ENCODE assay signal across 24 mouse cellular contexts in the genomic region with DNA sequence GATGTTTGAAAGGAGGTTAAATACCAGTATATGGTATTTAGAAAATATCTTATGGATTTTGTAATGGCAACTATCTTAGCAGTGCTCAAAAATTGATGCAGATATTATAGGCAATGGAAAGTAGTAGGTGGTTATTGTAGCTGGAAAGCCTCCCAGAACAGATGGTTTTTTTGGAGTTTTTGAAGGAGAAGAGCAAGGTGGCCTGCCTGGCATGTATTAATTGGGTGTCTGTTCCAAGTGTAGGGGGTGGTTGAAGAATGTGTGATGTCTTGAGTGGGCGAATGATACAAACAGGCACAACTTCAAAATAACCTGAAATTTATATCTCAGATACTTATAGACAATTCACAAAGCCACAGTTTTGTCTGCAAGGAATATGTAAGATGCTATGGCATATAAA.
DNase-seq lines count a peak whose midpoint lies in the region; ATAC-seq and TF ChIP-seq lines count a peak whose summit lies in the region.
"Had no signal": no experiment of that assay in that cellular context is flagged by ENCODE, and none has a peak within 500 bp of the region (broad histone marks: within the 10 kb centered on the region; RNA-seq: fewer than 3 reads in every experiment).

No protein-coding gene starts in this region.

- no peaks in the 10 kb centered on the region for H3K27me3 ChIP-seq in intestine, embryonic 16.5 days (replicated peaks; ENCODE audit: control insufficient read depth, insufficient read depth, low read length)
- no peaks in the 10 kb centered on the region for H3K27me3 ChIP-seq in intestine, postnatal 0 days (replicated peaks; ENCODE audit: control insufficient read depth, insufficient read depth, low read length)
- H3K27me3 ChIP-seq: embryonic facial prominence, embryonic 12.5 days; heart, embryonic 13.5 days; kidney, embryonic 15.5 days; midbrain, embryonic 13.5 days; neural tube, embryonic 12.5 days had no signal

- H3K4me1 ChIP-seq in intestine, embryonic 16.5 days (ENCODE audit: control insufficient read depth, insufficient read depth, low read length) = no peaks in the 10 kb centered on the region
- no peaks in the 10 kb centered on the region for H3K4me1 ChIP-seq in intestine, postnatal 0 days (replicated peaks; ENCODE audit: control insufficient read depth, insufficient read depth, low read length)
- H3K4me1 ChIP-seq: embryonic facial prominence, embryonic 12.5 days; heart, embryonic 13.5 days; kidney, embryonic 15.5 days; midbrain, embryonic 13.5 days; neural tube, embryonic 12.5 days had no signal

- H3K9ac ChIP-seq in intestine, embryonic 16.5 days (ENCODE audit: low read depth, low read length) = no peak overlapping the region
- H3K9ac ChIP-seq in intestine, postnatal 0 days (ENCODE audit: low read depth, low read length) = no peak overlapping the region
- H3K9ac ChIP-seq: embryonic facial prominence, embryonic 12.5 days; heart, embryonic 13.5 days; hindbrain, embryonic 14.5 days; kidney, embryonic 15.5 days; midbrain, embryonic 13.5 days; neural tube, embryonic 12.5 days had no signal

- no peaks in the 10 kb centered on the region for H3K9me3 ChIP-seq in intestine, embryonic 16.5 days (ENCODE audit: control insufficient read depth, low read length)
- H3K9me3 ChIP-seq in intestine, postnatal 0 days (ENCODE audit: control insufficient read depth) = no peaks in the 10 kb centered on the region
- H3K9me3 ChIP-seq: embryonic facial prominence, embryonic 12.5 days; kidney, embryonic 15.5 days; midbrain, embryonic 13.5 days; neural tube, embryonic 12.5 days had no signal

- H3K36me3 ChIP-seq in intestine, embryonic 16.5 days (ENCODE audit: control insufficient read depth, insufficient read depth, low read length) = no peaks in the 10 kb centered on the region
- no peaks in the 10 kb centered on the region for H3K36me3 ChIP-seq in intestine, postnatal 0 days (ENCODE audit: control insufficient read depth, insufficient read depth)
- H3K36me3 ChIP-seq: embryonic facial prominence, embryonic 12.5 days; heart, embryonic 13.5 days; kidney, embryonic 15.5 days; midbrain, embryonic 13.5 days; neural tube, embryonic 12.5 days had no signal

- no peak overlapping the region for H3K4me3 ChIP-seq in intestine, embryonic 16.5 days (ENCODE audit: low read length)
- no peak overlapping the region for H3K4me3 ChIP-seq in intestine, postnatal 0 days (ENCODE audit: low read depth, low read length)
- H3K4me3 ChIP-seq: embryonic facial prominence, embryonic 12.5 days; erythroblast, embryonic 14.5 days; heart, embryonic 13.5 days; kidney, embryonic 15.5 days; midbrain, embryonic 13.5 days; neural tube, embryonic 12.5 days had no signal

- no peak for TF ChIP-seq CTCF in intestine, postnatal 0 days (IDR thresholded peaks at IDR 0.05; ENCODE audit: low read depth)

- no peak overlapping the region for H3K27ac ChIP-seq in intestine, embryonic 16.5 days (ENCODE audit: low read length)
- H3K27ac ChIP-seq in intestine, postnatal 0 days (ENCODE audit: low read depth, low read length) = no peak overlapping the region
- H3K27ac ChIP-seq: embryonic facial prominence, embryonic 12.5 days; heart, embryonic 13.5 days; hindbrain, embryonic 14.5 days; kidney, embryonic 15.5 days; midbrain, embryonic 13.5 days; neural tube, embryonic 12.5 days; stomach, postnatal 0 days had no signal

- peak; percentile 52 for ATAC-seq in cerebellum, adult (ENCODE audit: insufficient number of reproducible peaks, low FRiP score, low TSS enrichment)
- no peak for ATAC-seq in intestine, embryonic 16.5 days
- no peak for ATAC-seq in intestine, postnatal 0 days
- ATAC-seq: forebrain, embryonic 14.5 days; midbrain, embryonic 13.5 days had no signal

- 80% methylated on average over 1 of the region's 1 CpGs for WGBS in intestine, embryonic 16.5 days
- 74% methylated on average over 1 of the region's 1 CpGs for WGBS in intestine, postnatal 0 days

- H3K4me2 ChIP-seq in intestine, embryonic 16.5 days (ENCODE audit: low read depth, low read length) = no peak overlapping the region
- no peak overlapping the region for H3K4me2 ChIP-seq in intestine, postnatal 0 days (replicated peaks; ENCODE audit: low read depth)
- H3K4me2 ChIP-seq: embryonic facial prominence, embryonic 12.5 days; heart, embryonic 13.5 days; hindbrain, embryonic 14.5 days; kidney, embryonic 15.5 days; liver, embryonic 11.5 days; midbrain, embryonic 13.5 days; neural tube, embryonic 12.5 days had no signal

- DNase-seq in cerebellum, postnatal 4 days (ENCODE audit: low spot score in 2 of 2) = no peak
- DNase-seq in layer of hippocampus, adult 11-12 months (ENCODE audit: low spot score) = peak; percentile 45
- DNase-seq in layer of hippocampus, postnatal 10 days (ENCODE audit: low spot score in 2 of 2) = no peak
- DNase-seq in layer of hippocampus, adult 9-11 months = peak; percentile 69
- DNase-seq in right cerebral cortex, postnatal 36 days (ENCODE audit: low spot score in 2 of 2) = peak; percentile 17 to 49
- DNase-seq: adrenal gland, adult 8-10 months; cerebellum, adult 11 months; gastrocnemius, postnatal 10 days; heart, adult 11 months; lung, adult 18-20 months; lung, postnatal 14 days had no signal

Comparison
In these comparisons a context has a peak if more than half of its experiments do, and no peak if none do; other contexts are left out.
1. DNase-seq: peak in layer of hippocampus, adult 11-12 months (single experiment), layer of hippocampus, adult 9-11 months (single experiment) and right cerebral cortex, postnatal 36 days (2 of 2); none in cerebellum, postnatal 4 days (0 of 2) and layer of hippocampus, postnatal 10 days (0 of 2).